Mouse (Mus musculus): Measurements from ENCODE around the gene Gm28053. TPM values are rescaled to one million over a fixed set of nuclear protein-coding genes. Genes with fewer than 3 reads are reported as not detected.
A peak's percentile ranks its signal among the peaks of the same experiment; 100 is the strongest.

Gm28053 gene
- polyA plus RNA-seq, 1 experiment from 2014 or later: 2.3 TPM

DNA sequence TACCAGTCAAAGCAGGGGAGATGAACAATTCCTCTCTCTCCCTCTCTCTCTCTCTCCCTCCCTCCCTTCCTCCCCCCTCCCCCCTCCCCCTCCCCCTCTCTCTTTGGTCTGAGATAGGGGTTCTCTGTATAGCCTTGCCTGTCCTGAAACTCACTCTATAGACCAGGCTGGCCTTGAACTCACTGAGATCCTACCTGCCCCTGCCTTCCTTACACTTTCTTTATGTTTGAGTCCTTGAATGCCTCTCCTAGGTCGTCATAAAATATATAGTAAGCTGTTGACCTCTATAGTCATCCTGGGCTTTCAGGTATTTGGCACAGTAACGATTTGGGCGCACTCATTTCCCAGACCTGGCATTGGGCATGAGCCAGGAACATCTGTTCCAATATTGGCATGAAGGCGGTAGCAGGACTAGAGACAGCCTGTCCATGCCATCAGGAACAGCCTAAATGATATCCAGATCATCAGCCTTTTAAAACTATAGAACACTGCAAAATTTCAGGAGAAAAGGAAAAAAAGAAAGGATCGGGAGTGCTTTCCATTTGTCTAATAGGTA, 41.5 kb upstream of the Gm28053 start:
- Histone ChIP-seq H3K4me1 (replicated peaks; ENCODE audit: control insufficient read depth, insufficient read depth, low read length) (no peaks in the 10 kb centered on the region; the same call in 1 of the 2 replicates), H3K36me3 (ENCODE audit: control insufficient read depth, insufficient read depth) (no peaks in the 10 kb centered on the region), H3K4me3 (ENCODE audit: low read depth, low read length) (peak overlapping the region; percentile 39; the same call in 1 of the 2 replicates), H3K27ac (ENCODE audit: low read depth, low read length) (no peak overlapping the region), H3K4me2 (replicated peaks; ENCODE audit: low read depth) (peak overlapping the region; percentile 64), H3K9me3 (ENCODE audit: control insufficient read depth) (no peaks in the 10 kb centered on the region), H3K9ac (ENCODE audit: low read depth, low read length) (no peak overlapping the region), H3K27me3 (replicated peaks; ENCODE audit: control insufficient read depth, insufficient read depth, low read length) (no peaks in the 10 kb centered on the region)
- 73% methylated on average over 5 of the region's 5 CpGs for WGBS
- no peak for TF ChIP-seq CTCF (IDR thresholded peaks at IDR 0.05; ENCODE audit: low read depth)
- no peak for ATAC-seq

DNA sequence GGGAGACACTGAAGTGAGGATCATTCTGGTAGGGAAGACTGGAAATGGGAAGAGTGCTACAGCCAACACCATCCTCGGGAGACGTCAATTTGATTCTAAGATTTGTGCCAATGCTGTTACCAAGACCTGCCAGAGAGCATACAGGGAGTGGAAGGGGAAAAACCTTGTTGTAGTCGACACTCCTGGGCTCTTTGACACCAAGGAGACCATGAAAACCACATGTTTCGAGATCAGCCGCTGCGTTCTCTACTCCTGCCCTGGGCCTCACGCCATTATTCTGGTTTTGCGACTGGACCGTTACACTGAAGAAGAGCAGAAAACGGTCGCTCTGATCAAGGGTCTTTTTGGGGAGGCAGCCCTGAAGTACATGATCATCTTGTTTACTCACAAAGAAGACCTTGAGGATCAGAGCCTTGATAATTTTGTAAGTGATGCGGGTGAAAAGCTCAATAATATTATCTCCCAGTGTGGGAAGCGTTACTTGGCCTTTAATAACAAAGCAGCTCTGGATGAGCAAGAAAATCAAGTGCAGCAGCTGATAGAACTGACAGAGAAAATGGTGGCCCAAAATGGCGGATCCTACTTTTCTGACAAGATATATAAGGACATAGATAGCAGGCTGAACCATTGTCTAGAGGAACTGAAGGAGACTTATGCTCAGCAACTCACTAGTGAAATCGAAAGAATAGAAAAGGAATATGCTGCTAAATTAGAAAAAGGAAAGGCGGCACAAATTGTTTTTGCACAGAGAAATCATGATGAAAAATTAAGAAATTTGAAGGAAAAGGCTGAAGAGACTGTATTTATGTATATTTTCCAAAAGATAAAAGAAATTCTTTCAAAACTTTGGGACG, 40.7 kb upstream of the Gm28053 start:
- Histone ChIP-seq H3K9ac (ENCODE audit: low read depth, low read length) (no peak overlapping the region), H3K4me1 (replicated peaks; ENCODE audit: control insufficient read depth, insufficient read depth, low read length) (no peaks in the 10 kb centered on the region; the same call in 1 of the 2 replicates), H3K4me2 (replicated peaks; ENCODE audit: low read depth) (no peak overlapping the region), H3K27ac (ENCODE audit: low read depth, low read length) (no peak overlapping the region), H3K4me3 (ENCODE audit: low read depth, low read length) (no peak overlapping the region), H3K36me3 (ENCODE audit: control insufficient read depth, insufficient read depth) (no peaks in the 10 kb centered on the region), H3K9me3 (ENCODE audit: control insufficient read depth) (no peaks in the 10 kb centered on the region), H3K27me3 (replicated peaks; ENCODE audit: control insufficient read depth, insufficient read depth, low read length) (no peaks in the 10 kb centered on the region)
- WGBS: 95% methylated on average over 17 of the region's 17 CpGs
- no peak for TF ChIP-seq CTCF (IDR thresholded peaks at IDR 0.05; ENCODE audit: low read depth)
- no peak for ATAC-seq

DNA sequence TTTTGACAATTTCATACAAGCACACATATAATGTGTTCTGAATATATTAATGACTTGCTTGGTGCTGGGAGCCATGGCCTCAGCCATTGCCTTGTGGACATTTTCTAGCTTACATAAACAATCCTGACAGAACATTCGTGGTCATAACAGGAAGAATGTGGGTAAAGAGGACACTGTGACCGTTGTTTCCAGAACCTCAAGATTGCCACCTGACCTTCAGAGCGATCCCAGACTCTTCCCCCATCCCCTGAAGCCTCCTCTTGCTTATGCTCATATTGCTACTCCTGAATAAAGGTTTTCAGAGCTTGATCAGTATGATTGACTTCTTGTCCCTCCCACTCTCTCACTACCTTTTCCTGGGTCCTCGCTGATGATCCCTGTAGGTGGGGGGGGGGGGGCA, 40.0 kb upstream of the Gm28053 start:
- H3K27ac ChIP-seq (ENCODE audit: low read depth, low read length): no peak overlapping the region
- 79% methylated on average over 4 of the region's 4 CpGs for WGBS
- no peak overlapping the region for H3K9ac ChIP-seq (ENCODE audit: low read depth, low read length)
- no peaks in the 10 kb centered on the region for H3K9me3 ChIP-seq (ENCODE audit: control insufficient read depth)
- no peaks in the 10 kb centered on the region for H3K36me3 ChIP-seq (ENCODE audit: control insufficient read depth, insufficient read depth)
- no peaks in the 10 kb centered on the region; the same call in 1 of the 2 replicates for H3K4me1 ChIP-seq (replicated peaks; ENCODE audit: control insufficient read depth, insufficient read depth, low read length)
- no peak for ATAC-seq
- H3K4me3 ChIP-seq (ENCODE audit: low read depth, low read length): no peak overlapping the region
- no peaks in the 10 kb centered on the region for H3K27me3 ChIP-seq (replicated peaks; ENCODE audit: control insufficient read depth, insufficient read depth, low read length)
- TF ChIP-seq CTCF (IDR thresholded peaks at IDR 0.05; ENCODE audit: low read depth): no peak
- no peak overlapping the region for H3K4me2 ChIP-seq (replicated peaks; ENCODE audit: low read depth)

DNA sequence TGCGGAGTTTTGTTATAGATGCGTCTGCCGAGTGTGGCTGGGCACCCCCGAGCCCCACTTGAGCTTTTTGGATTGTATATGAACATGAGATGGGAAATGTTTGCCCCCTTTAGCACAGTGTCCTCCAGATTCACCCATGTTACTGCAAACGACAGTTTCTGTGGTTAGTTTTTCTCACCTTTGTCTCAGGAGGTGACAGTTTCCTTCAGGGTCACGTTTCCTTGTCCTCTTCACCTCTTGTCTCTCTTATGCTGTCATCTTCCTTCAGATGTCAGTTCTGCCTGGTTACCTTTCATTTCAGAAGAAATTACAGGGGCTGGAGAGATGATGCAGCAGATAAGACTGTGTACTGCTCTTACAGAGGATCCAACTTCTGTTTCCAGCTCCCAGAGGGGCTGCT, 38.7 kb upstream of the Gm28053 start:
- 88% methylated on average over 6 of the region's 6 CpGs for WGBS
- no peak for ATAC-seq
- TF ChIP-seq CTCF (IDR thresholded peaks at IDR 0.05; ENCODE audit: low read depth): no peak

DNA sequence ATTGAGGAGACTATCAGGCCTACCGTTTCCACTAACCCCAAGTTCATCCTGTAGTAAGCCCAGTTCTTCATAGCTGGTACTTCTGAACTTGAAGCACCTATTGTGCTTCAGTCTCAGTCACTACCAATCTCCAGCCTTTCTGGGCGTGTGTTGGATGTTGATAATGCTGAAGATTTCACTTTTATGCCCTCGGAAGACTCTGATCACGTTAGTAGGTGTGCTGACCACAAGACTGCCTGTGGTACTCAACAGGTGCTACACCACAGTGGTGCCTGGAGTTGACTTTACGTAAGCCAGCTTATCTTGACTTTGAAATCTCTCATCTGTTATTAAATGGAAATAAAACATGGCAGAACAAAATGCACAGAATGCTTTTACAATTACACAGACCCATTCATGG, 38.0 kb upstream of the Gm28053 start:
- TF ChIP-seq CTCF (IDR thresholded peaks at IDR 0.05; ENCODE audit: low read depth): no peak
- H3K9me3 ChIP-seq (ENCODE audit: control insufficient read depth): no peaks in the 10 kb centered on the region
- WGBS: 66% methylated on average over 5 of the region's 5 CpGs

More for the DNA sequence above, 38.7 kb upstream of the Gm28053 start:
- Histone ChIP-seq H3K36me3 (ENCODE audit: control insufficient read depth, insufficient read depth) (no peaks in the 10 kb centered on the region), H3K9me3 (ENCODE audit: control insufficient read depth) (no peaks in the 10 kb centered on the region), H3K9ac (ENCODE audit: low read depth, low read length) (no peak overlapping the region), H3K27me3 (replicated peaks; ENCODE audit: control insufficient read depth, insufficient read depth, low read length) (no peaks in the 10 kb centered on the region), H3K4me1 (replicated peaks; ENCODE audit: control insufficient read depth, insufficient read depth, low read length) (no peaks in the 10 kb centered on the region; the same call in 1 of the 2 replicates), H3K27ac (ENCODE audit: low read depth, low read length) (no peak overlapping the region), H3K4me3 (ENCODE audit: low read depth, low read length) (no peak overlapping the region), H3K4me2 (replicated peaks; ENCODE audit: low read depth) (no peak overlapping the region)

DNA sequence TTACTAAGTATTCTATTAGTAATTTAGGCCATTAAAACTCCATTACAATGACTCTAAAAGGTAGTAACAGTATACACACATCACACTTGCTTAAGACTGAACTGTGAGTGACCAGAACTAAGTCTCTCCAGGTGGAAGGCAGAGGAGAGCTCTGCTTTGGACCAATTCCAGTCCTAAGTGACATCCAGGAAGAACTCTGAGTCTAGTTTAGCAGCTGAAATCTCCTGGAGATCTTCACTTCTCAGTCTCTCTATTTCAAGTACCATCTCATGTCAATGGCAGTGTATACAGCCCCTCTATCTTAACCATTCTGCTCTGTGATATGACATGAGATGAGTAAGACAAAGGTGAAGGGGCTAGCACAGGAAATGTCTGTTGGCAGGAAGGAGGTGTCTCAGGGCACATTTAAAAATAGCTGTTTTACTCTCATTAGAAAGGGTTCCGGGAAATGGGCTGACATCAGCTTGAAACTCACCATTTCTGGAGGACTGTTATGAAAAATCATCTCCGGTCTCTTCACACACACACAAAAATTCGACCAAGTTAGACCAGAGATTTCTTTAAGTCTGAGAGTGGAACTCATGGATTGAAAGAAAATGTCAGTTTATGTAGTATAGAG, 36.8 kb upstream of the Gm28053 start:
- no peak overlapping the region for H3K27ac ChIP-seq (ENCODE audit: low read depth, low read length)
- no peaks in the 10 kb centered on the region for H3K27me3 ChIP-seq (replicated peaks; ENCODE audit: control insufficient read depth, insufficient read depth, low read length)
- no peak overlapping the region for H3K4me2 ChIP-seq (replicated peaks; ENCODE audit: low read depth)
- WGBS: 71% methylated on average over 3 of the region's 3 CpGs
- no peaks in the 10 kb centered on the region; the same call in 1 of the 2 replicates for H3K4me1 ChIP-seq (replicated peaks; ENCODE audit: control insufficient read depth, insufficient read depth, low read length)
- H3K9ac ChIP-seq (ENCODE audit: low read depth, low read length): no peak overlapping the region
- H3K36me3 ChIP-seq (ENCODE audit: control insufficient read depth, insufficient read depth): no peaks in the 10 kb centered on the region
- H3K9me3 ChIP-seq (ENCODE audit: control insufficient read depth): no peaks in the 10 kb centered on the region
- TF ChIP-seq CTCF (IDR thresholded peaks at IDR 0.05; ENCODE audit: low read depth): no peak
- no peak overlapping the region for H3K4me3 ChIP-seq (ENCODE audit: low read depth, low read length)
- no peak for ATAC-seq

More for the DNA sequence above, 38.0 kb upstream of the Gm28053 start:
- no peak overlapping the region for H3K4me3 ChIP-seq (ENCODE audit: low read depth, low read length)
- no peak for ATAC-seq
- H3K4me2 ChIP-seq (replicated peaks; ENCODE audit: low read depth): no peak overlapping the region
- no peaks in the 10 kb centered on the region; the same call in 1 of the 2 replicates for H3K4me1 ChIP-seq (replicated peaks; ENCODE audit: control insufficient read depth, insufficient read depth, low read length)
- no peak overlapping the region for H3K27ac ChIP-seq (ENCODE audit: low read depth, low read length)
- no peak overlapping the region for H3K9ac ChIP-seq (ENCODE audit: low read depth, low read length)
- H3K36me3 ChIP-seq (ENCODE audit: control insufficient read depth, insufficient read depth): no peaks in the 10 kb centered on the region
- no peaks in the 10 kb centered on the region for H3K27me3 ChIP-seq (replicated peaks; ENCODE audit: control insufficient read depth, insufficient read depth, low read length)
